Mouse (Mus musculus) limb, embryonic 14.5 days (tissue): ENCODE results near the gene Wwox. TPM values are rescaled to one million over a fixed set of nuclear protein-coding genes. Genes with fewer than 3 reads are reported as not detected.

Experiments
- ATAC-seq: fragments of 200-750 bp; cut with Nextera tagmentation; 2 replicates; pipeline ENCODE4 v1.8.0; 2017; ENCODE audit warnings: low read depth, moderate number of reproducible peaks, moderate TSS enrichment; ENCODE audit not compliant: low FRiP score
- DNase-seq: peaks from one replicate; pipeline ENCODE4 v3.0.0-alpha.2; 2015; ENCODE audit warnings: low spot score
- H3K27ac ChIP-seq: fragments of 300-500 bp; sonication (generic); replicated peaks from 2 replicates; pipeline ENCODE4 v1.5.1; 2014; ENCODE audit warnings: low read depth, mild to moderate bottlenecking, low read length, moderate library complexity, mixed read lengths
- H3K27me3 ChIP-seq: fragments of 300-500 bp; sonication (generic); 2 replicates; pipeline ENCODE4 v1.6.1; 2014; ENCODE audit warnings: low read length, mixed read lengths; ENCODE audit not compliant: control insufficient read depth, insufficient read depth
- H3K36me3 ChIP-seq: fragments of 300-500 bp; sonication (generic); 2 replicates; pipeline ENCODE4 v1.6.1; 2014; ENCODE audit warnings: mild to moderate bottlenecking, low read length, moderate library complexity, mixed read lengths; ENCODE audit not compliant: control insufficient read depth, insufficient read depth
- H3K4me1 ChIP-seq: fragments of 300-500 bp; sonication (generic); 2 replicates; pipeline ENCODE4 v1.6.1; 2014; ENCODE audit warnings: antibody characterized with exemption, low read length, mixed read lengths; ENCODE audit not compliant: control insufficient read depth, insufficient read depth
- H3K4me2 ChIP-seq: fragments of 300-500 bp; sonication (generic); replicated peaks from 2 replicates; pipeline ENCODE4 v1.6.1; 2014; ENCODE audit warnings: low read depth, mild to moderate bottlenecking, low read length, moderate library complexity; ENCODE audit not compliant: severe bottlenecking
- H3K4me3 ChIP-seq: fragments of 300-500 bp; sonication (generic); replicated peaks from 2 replicates; pipeline ENCODE4 v1.5.1; 2014; ENCODE audit warnings: low read length
- H3K9ac ChIP-seq: fragments of 300-500 bp; sonication (generic); 2 replicates; pipeline ENCODE4 v1.6.1; 2014; ENCODE audit warnings: mild to moderate bottlenecking, low read depth, low read length, moderate library complexity; ENCODE audit not compliant: severe bottlenecking
- H3K9me3 ChIP-seq: fragments of 300-500 bp; sonication (generic); 2 replicates; pipeline ENCODE4 v1.6.1; 2016; ENCODE audit warnings: low read length; ENCODE audit not compliant: control insufficient read depth
- POLR2A ChIP-seq: fragments of 200-500 bp; IDR thresholded peaks from 2 replicates; pipeline ENCODE4 v1.8.0; 2012; ENCODE audit warnings: inconsistent platforms, mild to moderate bottlenecking, moderate library complexity, borderline replicate concordance; ENCODE audit not compliant: insufficient read depth, insufficient read length; ENCODE audit errors: extremely low read depth
- WGBS: fragments of 180-500 bp; shearing (Covaris S2); extraction: QIAGEN DNeasy Blood & Tissue Kit; methylation state at CpG from one replicate; pipeline ENCODE4 v1.1.7; 2014; 5-methylcytosine and 5-hydroxymethylcytosine counted together
- polyA plus RNA-seq, 2 experiments: library from polyadenylated mRNA; depleted of rRNA in 1 of 2; stranded (reverse) in 1 of 2; unstranded in 1 of 2; fragments of >200 nt; fragmentation: Nextera tagmentation in 1 of 2; extraction: Ambion mirVana in 1 of 2; gene quantifications; 2 replicates each; pipeline versions ENCODE4 v1.2.1 to v1.2.3; 2012 to 2014

Gene Wwox
- polyA plus RNA-seq, 2 experiments = 8.6 to 9.4 TPM

- H3K9me3 ChIP-seq = no peaks in the 10 kb centered on the region
- 24% methylated on average over 22 of the region's 23 CpGs for WGBS
- H3K4me1 ChIP-seq = peaks cover 18% of the 10 kb centered on the region
- DNase-seq (peak; percentile 86), ATAC-seq (no peak)
- H3K4me2 ChIP-seq = peak overlapping the region; percentile 20
- no peak overlapping the region for H3K9ac ChIP-seq
- no peaks in the 10 kb centered on the region for H3K36me3 ChIP-seq
- no peak overlapping the region for H3K4me3 ChIP-seq
- H3K27me3 ChIP-seq = no peaks in the 10 kb centered on the region
- peak overlapping the region; percentile 33; the same call in 1 of the 2 replicates for H3K27ac ChIP-seq
- TF ChIP-seq POLR2A = no peak
These were observed 334.3 kb downstream of the Wwox start for GRCm38 (mm10) chr8:114773461-114774414.

- 50% methylated on average over 6 of the region's 6 CpGs for WGBS
- Histone ChIP-seq H3K27ac (no peak overlapping the region), H3K9me3 (no peaks in the 10 kb centered on the region), H3K4me2 (peak overlapping the region; percentile 20; the same call in 1 of the 2 replicates), H3K36me3 (no peaks in the 10 kb centered on the region), H3K27me3 (no peaks in the 10 kb centered on the region), H3K4me1 (peaks cover 18% of the 10 kb centered on the region), H3K9ac (no peak overlapping the region), H3K4me3 (no peak overlapping the region)
- DNase-seq (no peak), ATAC-seq (no peak; the same call in 1 of the 2 replicates)
- no peak for TF ChIP-seq POLR2A
These were observed 334.9 kb downstream of the Wwox start for GRCm38 (mm10) chr8:114774415-114774775.

GRCm38 (mm10) chr8:114775543-114775942, 336.1 kb downstream of the Wwox start:
- DNase-seq (no peak), ATAC-seq (no peak)
- Histone ChIP-seq H3K36me3 (no peaks in the 10 kb centered on the region), H3K4me1 (peaks cover 22% of the 10 kb centered on the region), H3K27ac (no peak overlapping the region), H3K9ac (no peak overlapping the region), H3K4me3 (no peak overlapping the region), H3K9me3 (no peaks in the 10 kb centered on the region), H3K4me2 (no peak overlapping the region), H3K27me3 (no peaks in the 10 kb centered on the region)
- TF ChIP-seq POLR2A = no peak
- 60% methylated on average over 8 of the region's 8 CpGs for WGBS

GRCm38 (mm10) chr8:114776696-114777095, 337.2 kb downstream of the Wwox start:
- WGBS = 94% methylated on average over 9 of the region's 9 CpGs
- TF ChIP-seq POLR2A = no peak
- no peak for ATAC-seq

GRCm38 (mm10) chr8:114777271-114777980, 338.0 kb downstream of the Wwox start:
- WGBS = 69% methylated on average over 10 of the region's 10 CpGs
- DNase-seq (no peak), ATAC-seq (no peak)
- Histone ChIP-seq H3K4me2 (no peak overlapping the region), H3K9ac (no peak overlapping the region), H3K27me3 (no peaks in the 10 kb centered on the region), H3K9me3 (no peaks in the 10 kb centered on the region), H3K27ac (no peak overlapping the region), H3K4me3 (no peak overlapping the region), H3K36me3 (no peaks in the 10 kb centered on the region), H3K4me1 (peaks cover 22% of the 10 kb centered on the region)
- no peak for TF ChIP-seq POLR2A

More at GRCm38 (mm10) chr8:114776696-114777095, 337.2 kb downstream of the Wwox start:
- no peaks in the 10 kb centered on the region for H3K36me3 ChIP-seq
- H3K27ac ChIP-seq = no peak overlapping the region
- no peak overlapping the region for H3K4me2 ChIP-seq
- H3K9me3 ChIP-seq = no peaks in the 10 kb centered on the region
- no peak overlapping the region for H3K9ac ChIP-seq
- DNase-seq = no peak
- peaks cover 22% of the 10 kb centered on the region for H3K4me1 ChIP-seq
- no peak overlapping the region for H3K4me3 ChIP-seq
- no peaks in the 10 kb centered on the region for H3K27me3 ChIP-seq
